Mouse (Mus musculus): ENCODE data around the gene Cand2. TPM values are rescaled to one million over a fixed set of nuclear protein-coding genes. Genes with fewer than 3 reads are reported as not detected.

Gene Cand2
- total and polyA plus RNA-seq, 2 experiments from 2014 or later = 30.0 to 50.9 TPM

- Histone ChIP-seq H3K9me3 (replicated peaks; ENCODE audit: control insufficient read depth, low read length) (no peaks in the 10 kb centered on the region), H3K27ac (ENCODE audit: low read depth) (no peak overlapping the region), H3K36me3 (replicated peaks; ENCODE audit: control insufficient read depth, insufficient read depth, low read length) (no peaks in the 10 kb centered on the region), H3K27me3 (ENCODE audit: control insufficient read depth, insufficient read depth, low read length) (no peaks in the 10 kb centered on the region), H3K4me2 (ENCODE audit: low read depth, low read length) (no peak overlapping the region), H3K4me1 (ENCODE audit: control insufficient read depth, insufficient read depth) (peaks cover 11% of the 10 kb centered on the region), H3K4me3 (ENCODE audit: low read depth, low read length) (no peak overlapping the region), H3K9ac (replicated peaks; ENCODE audit: low read depth, low read length) (no peak overlapping the region)
- DNase-seq (ENCODE audit: low spot score) = no peak
- 48% methylated on average over 5 of the region's 5 CpGs for WGBS
- TF ChIP-seq EP300 (IDR thresholded peaks at IDR 0.05; ENCODE audit: low read depth) (no peak), CTCF (IDR thresholded peaks at IDR 0.05; ENCODE audit: low read depth) (no peak)
- ATAC-seq (ENCODE audit: insufficient read depth, low read depth) = no peak
Observed at GRCm38 (mm10) chr6:115759461-115759860, 14.9 kb upstream of the Cand2 start.

GRCm38 (mm10) chr6:115760137-115760536, 14.2 kb upstream of the Cand2 start:
- 96% methylated on average over 4 of the region's 4 CpGs for WGBS
- Histone ChIP-seq H3K9me3 (replicated peaks; ENCODE audit: control insufficient read depth, low read length) (no peaks in the 10 kb centered on the region), H3K4me3 (ENCODE audit: low read depth, low read length) (no peak overlapping the region), H3K9ac (replicated peaks; ENCODE audit: low read depth, low read length) (no peak overlapping the region), H3K27ac (ENCODE audit: low read depth) (no peak overlapping the region), H3K36me3 (replicated peaks; ENCODE audit: control insufficient read depth, insufficient read depth, low read length) (no peaks in the 10 kb centered on the region), H3K4me2 (ENCODE audit: low read depth, low read length) (no peak overlapping the region), H3K4me1 (ENCODE audit: control insufficient read depth, insufficient read depth) (peaks cover 17% of the 10 kb centered on the region), H3K27me3 (ENCODE audit: control insufficient read depth, insufficient read depth, low read length) (no peaks in the 10 kb centered on the region)
- ATAC-seq (ENCODE audit: insufficient read depth, low read depth) (no peak), DNase-seq (ENCODE audit: low spot score) (no peak)
- TF ChIP-seq CTCF (IDR thresholded peaks at IDR 0.05; ENCODE audit: low read depth) = no peak
- no peak for TF ChIP-seq EP300 (IDR thresholded peaks at IDR 0.05; ENCODE audit: low read depth)

- H3K27ac ChIP-seq (ENCODE audit: low read depth) = no peak overlapping the region
- no peak for ATAC-seq (ENCODE audit: insufficient read depth, low read depth)
- 37% methylated on average over 4 of the region's 4 CpGs for WGBS
- H3K9me3 ChIP-seq (replicated peaks; ENCODE audit: control insufficient read depth, low read length) = no peaks in the 10 kb centered on the region
- H3K4me2 ChIP-seq (ENCODE audit: low read depth, low read length) = no peak overlapping the region
- TF ChIP-seq EP300 (IDR thresholded peaks at IDR 0.05; ENCODE audit: low read depth) (no peak), CTCF (IDR thresholded peaks at IDR 0.05; ENCODE audit: low read depth) (no peak)
- H3K27me3 ChIP-seq (ENCODE audit: control insufficient read depth, insufficient read depth, low read length) = no peaks in the 10 kb centered on the region
- H3K9ac ChIP-seq (replicated peaks; ENCODE audit: low read depth, low read length) = no peak overlapping the region
- H3K4me3 ChIP-seq (ENCODE audit: low read depth, low read length) = no peak overlapping the region
- no peak for DNase-seq (ENCODE audit: low spot score)
- no peaks in the 10 kb centered on the region for H3K36me3 ChIP-seq (replicated peaks; ENCODE audit: control insufficient read depth, insufficient read depth, low read length)
- H3K4me1 ChIP-seq (ENCODE audit: control insufficient read depth, insufficient read depth) = peaks cover 17% of the 10 kb centered on the region
Observed at GRCm38 (mm10) chr6:115760982-115761381, 13.4 kb upstream of the Cand2 start.

GRCm38 (mm10) chr6:115761995-115762756, 12.2 kb upstream of the Cand2 start, which contains the start of gene Tmem40:
Gene Tmem40, minus strand, starts transcription at chr6:115762410.
- H3K27ac ChIP-seq (ENCODE audit: low read depth) = peak within 1 kb of the TSS; percentile 61
- no peaks in the 10 kb centered on the region for H3K9me3 ChIP-seq (replicated peaks; ENCODE audit: control insufficient read depth, low read length)
- no peak for DNase-seq (ENCODE audit: low spot score)
- TF ChIP-seq CTCF (IDR thresholded peaks at IDR 0.05; ENCODE audit: low read depth) = no peak
- TF ChIP-seq EP300 (IDR thresholded peaks at IDR 0.05; ENCODE audit: low read depth) = no peak
- no peak within 1 kb of the TSS for H3K9ac ChIP-seq (replicated peaks; ENCODE audit: low read depth, low read length)
- 7% methylated on average over 9 of the region's 9 CpGs for WGBS
- no peaks in the 10 kb centered on the region for H3K36me3 ChIP-seq (replicated peaks; ENCODE audit: control insufficient read depth, insufficient read depth, low read length)
- no peak within 1 kb of the TSS for H3K4me3 ChIP-seq (ENCODE audit: low read depth, low read length)
- peaks cover 17% of the 10 kb centered on the region for H3K4me1 ChIP-seq (ENCODE audit: control insufficient read depth, insufficient read depth)
- no peaks in the 10 kb centered on the region for H3K27me3 ChIP-seq (ENCODE audit: control insufficient read depth, insufficient read depth, low read length)
- ATAC-seq (ENCODE audit: insufficient read depth, low read depth) = no peak
- no peak within 1 kb of the TSS; the same call in 1 of the 2 replicates for H3K4me2 ChIP-seq (ENCODE audit: low read depth, low read length)

GRCm38 (mm10) chr6:115764179-115764578, 10.2 kb upstream of the Cand2 start:
- H3K9ac ChIP-seq (replicated peaks; ENCODE audit: low read depth, low read length) = peak overlapping the region; percentile 16; the same call in 1 of the 2 replicates
- no peaks in the 10 kb centered on the region for H3K27me3 ChIP-seq (ENCODE audit: control insufficient read depth, insufficient read depth, low read length)
- H3K27ac ChIP-seq (ENCODE audit: low read depth) = peak overlapping the region; percentile 82
- H3K4me2 ChIP-seq (ENCODE audit: low read depth, low read length) = peak overlapping the region; percentile 47
- 3% methylated on average over 7 of the region's 7 CpGs for WGBS
- no peaks in the 10 kb centered on the region for H3K36me3 ChIP-seq (replicated peaks; ENCODE audit: control insufficient read depth, insufficient read depth, low read length)
- H3K9me3 ChIP-seq (replicated peaks; ENCODE audit: control insufficient read depth, low read length) = no peaks in the 10 kb centered on the region
- TF ChIP-seq EP300 (IDR thresholded peaks at IDR 0.05; ENCODE audit: low read depth) = peak; percentile 71; the same call in 1 of the 2 replicates
- TF ChIP-seq CTCF (IDR thresholded peaks at IDR 0.05; ENCODE audit: low read depth) = peak; percentile 20; the same call in 1 of the 2 replicates
- ATAC-seq (ENCODE audit: insufficient read depth, low read depth) = peak; percentile 95
- H3K4me1 ChIP-seq (ENCODE audit: control insufficient read depth, insufficient read depth) = peaks cover 17% of the 10 kb centered on the region
- peak overlapping the region; percentile 4; the same call in 1 of the 2 replicates for H3K4me3 ChIP-seq (ENCODE audit: low read depth, low read length)
- peak; percentile 88 for DNase-seq (ENCODE audit: low spot score)

All from heart, postnatal 0 days (tissue).